Mouse (Mus musculus): ENCODE results near the gene Ssxb10. TPM values are rescaled to one million over a fixed set of nuclear protein-coding genes. Genes with fewer than 3 reads are reported as not detected.

Ssxb10 gene
- not detected in 2 replicates for total RNA-seq (2012; rRNA removed)
- not detected for polyA plus RNA-seq (2012; ENCODE audit: insufficient read depth in 1 of 2, insufficient read length in 2 of 2, low read depth in 1 of 2, low replicate concordance in 2 of 2, missing spikeins in 1 of 2)

GRCm38 (mm10) chrX:8327124-8327523 lies at the start of gene Ssxb10:
Gene Ssxb10 (plus strand): TSS chrX:8327424.
- DNase-seq (ENCODE audit: low read depth, low spot score): no peak
- Histone ChIP-seq H3K9ac (ENCODE audit: control insufficient read depth, low read depth, low read length, poor library complexity, severe bottlenecking) (no peak within 1 kb of the TSS), H3K36me3 (ENCODE audit: control insufficient read depth in 1 of 2, insufficient read depth in 2 of 2, low read length in 2 of 2) (no peaks in the 10 kb centered on the region), H3K79me2 (ENCODE audit: control insufficient read depth, insufficient read depth, low read length, poor library complexity) (no peaks in the 10 kb centered on the region), H3K27ac (ENCODE audit: control insufficient read depth, low read depth, low read length) (no peak within 1 kb of the TSS), H3K4me3 (ENCODE audit: control insufficient read depth in 1 of 2, insufficient read depth in 1 of 2, low read depth in 2 of 2, low read length in 2 of 2) (no peak within 1 kb of the TSS), H3K9me3 (replicated peaks; ENCODE audit: insufficient read depth, low read length) (no peaks in the 10 kb centered on the region), H3K4me1 (ENCODE audit: control insufficient read depth in 1 of 2, insufficient read depth in 2 of 2, low read length in 2 of 2) (no peaks in the 10 kb centered on the region), H3K27me3 (ENCODE audit: control insufficient read depth in 1 of 2, insufficient read depth in 2 of 2, low read length in 2 of 2) (no peaks in the 10 kb centered on the region)
- TF ChIP-seq MEF2A (IDR thresholded peaks at IDR 0.05; ENCODE audit: extremely low read depth, insufficient replicate concordance, low read depth, low read length, poor library complexity, severe bottlenecking): no peak
- no peak for TF ChIP-seq USF1 (IDR thresholded peaks at IDR 0.05; ENCODE audit: low read depth, low read length)
- no peak for TF ChIP-seq SMC3 (IDR thresholded peaks at IDR 0.05; ENCODE audit: low read depth, low read length)
- TF ChIP-seq NRF1 (IDR thresholded peaks at IDR 0.05; ENCODE audit: insufficient read depth, low read depth, low read length, poor library complexity, severe bottlenecking): no peak
- TF ChIP-seq BHLHE40 (IDR thresholded peaks at IDR 0.05; ENCODE audit: borderline replicate concordance, low read depth, low read length): no peak
- TF ChIP-seq POLR2AphosphoS5 (IDR thresholded peaks at IDR 0.05; ENCODE audit: borderline replicate concordance, low read depth, low read length): no peak
- TF ChIP-seq TBP (IDR thresholded peaks at IDR 0.05; ENCODE audit: low read depth, low read length): no peak

GRCm38 (mm10) chrX:8288621-8289020 lies 38.6 kb upstream of the Ssxb10 start:
- Histone ChIP-seq H3K36me3 (ENCODE audit: control insufficient read depth in 1 of 2, insufficient read depth in 2 of 2, low read length in 2 of 2) (no peaks in the 10 kb centered on the region; a peak in 1 of 4 replicates), H3K79me2 (ENCODE audit: control insufficient read depth, insufficient read depth, low read length, poor library complexity) (no peaks in the 10 kb centered on the region), H3K27ac (ENCODE audit: control insufficient read depth, low read depth, low read length) (no peak overlapping the region), H3K9ac (ENCODE audit: control insufficient read depth, low read depth, low read length, poor library complexity, severe bottlenecking) (no peak overlapping the region), H3K9me3 (replicated peaks; ENCODE audit: insufficient read depth, low read length) (no peaks in the 10 kb centered on the region), H3K27me3 (ENCODE audit: control insufficient read depth in 1 of 2, insufficient read depth in 2 of 2, low read length in 2 of 2) (no peaks in the 10 kb centered on the region), H3K4me3 (ENCODE audit: control insufficient read depth in 1 of 2, insufficient read depth in 1 of 2, low read depth in 2 of 2, low read length in 2 of 2) (no peak overlapping the region), H3K4me1 (ENCODE audit: control insufficient read depth in 1 of 2, insufficient read depth in 2 of 2, low read length in 2 of 2) (peaks cover 0 to 3% of the 10 kb centered on the region in 2 experiments; a peak in 1 of 4 replicates)
- TF ChIP-seq USF1 (IDR thresholded peaks at IDR 0.05; ENCODE audit: low read depth, low read length) (no peak), MYC (IDR thresholded peaks at IDR 0.05; ENCODE audit: low read depth, low read length) (no peak), POLR2AphosphoS5 (IDR thresholded peaks at IDR 0.05; ENCODE audit: borderline replicate concordance, low read depth, low read length) (no peak), CHD1 (IDR thresholded peaks at IDR 0.05; ENCODE audit: low read depth, low read length) (no peak), TCF12 (IDR thresholded peaks at IDR 0.05; ENCODE audit: low read depth, low read length) (no peak), CHD2 (IDR thresholded peaks at IDR 0.05; ENCODE audit: low read length) (no peak), EP300 (IDR thresholded peaks at IDR 0.05; ENCODE audit: low read depth in 1 of 2, low read length in 2 of 2) (no peak), RAD21 (IDR thresholded peaks at IDR 0.05; ENCODE audit: low read depth, low read length) (no peak), POLR2AphosphoS2 (IDR thresholded peaks at IDR 0.05; ENCODE audit: low read length) (no peak), MXI1 (IDR thresholded peaks at IDR 0.05; ENCODE audit: low read depth, low read length) (no peak), E2F4 (IDR thresholded peaks at IDR 0.05; ENCODE audit: borderline replicate concordance, low read depth, low read length) (no peak), MAZ (IDR thresholded peaks at IDR 0.05; ENCODE audit: low read depth, low read length) (no peak), JUND (IDR thresholded peaks at IDR 0.05; ENCODE audit: low read depth, low read length) (no peak), MEF2A (IDR thresholded peaks at IDR 0.05; ENCODE audit: extremely low read depth, insufficient replicate concordance, low read depth, low read length, poor library complexity, severe bottlenecking) (no peak), KAT2A (conservative IDR thresholded peaks at IDR 0.05; ENCODE audit: low read depth, low read length) (no peak), ETS1 (IDR thresholded peaks at IDR 0.05; ENCODE audit: low read depth, low read length) (no peak)
- no peak for DNase-seq (ENCODE audit: low read depth, low spot score)
